Mouse (Mus musculus): Measurements from ENCODE around the gene Nek1. TPM values are rescaled to one million over a fixed set of nuclear protein-coding genes. Genes with fewer than 3 reads are reported as not detected.
A peak's percentile ranks its signal among the peaks of the same experiment; 100 is the strongest.
"Not testable (repeated sequence)": the region's sequence is repeated elsewhere in the genome, so short reads cannot be mapped to it uniquely, and the experiment has no call there.

The Nek1 gene
- total RNA-seq, 1 experiment from 2014 or later, result 13.5 TPM

GRCm38 (mm10) chr8:60984260-60985010 lies 8.6 kb upstream of the Nek1 start:
- DNase-seq, result not testable (repeated sequence)

DNA sequence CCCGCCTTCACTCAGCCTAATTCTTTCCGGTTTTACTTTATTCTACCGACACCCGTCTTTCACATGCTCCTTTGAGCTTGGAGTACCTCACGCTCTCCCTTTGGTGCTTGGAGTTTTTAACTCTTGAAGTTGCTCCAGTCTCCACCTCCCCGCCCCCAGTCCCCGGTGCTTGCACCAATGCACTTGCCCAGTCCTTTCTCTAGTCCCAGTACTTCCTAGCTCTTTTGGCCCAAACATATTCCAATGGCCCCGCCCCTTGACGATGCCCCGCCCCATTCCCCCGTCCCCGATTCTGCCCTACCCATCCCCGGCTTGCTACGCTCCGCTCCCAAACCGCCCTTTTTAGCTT lies 460 bp upstream of the Nek1 start:
- DNase-seq, result peak; percentile 87

DNA sequence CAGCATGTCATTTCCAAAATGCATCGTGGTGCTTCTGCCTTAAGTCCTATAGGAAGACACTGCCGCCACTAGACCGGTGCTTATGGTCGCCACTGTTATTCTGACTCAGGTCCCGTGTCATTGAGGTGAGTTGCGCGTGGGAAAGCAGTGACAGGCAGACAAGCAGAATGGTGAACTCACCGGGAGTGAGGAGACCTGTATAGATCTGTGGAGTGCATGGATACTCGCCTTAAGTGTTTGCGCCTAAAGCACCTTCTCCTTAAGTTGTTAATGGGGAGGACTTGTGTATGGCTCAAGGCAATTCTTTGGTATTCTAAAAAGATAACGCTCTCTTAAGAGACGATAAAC lies 618 bp downstream of the Nek1 start:
- no peak for DNase-seq

DNA sequence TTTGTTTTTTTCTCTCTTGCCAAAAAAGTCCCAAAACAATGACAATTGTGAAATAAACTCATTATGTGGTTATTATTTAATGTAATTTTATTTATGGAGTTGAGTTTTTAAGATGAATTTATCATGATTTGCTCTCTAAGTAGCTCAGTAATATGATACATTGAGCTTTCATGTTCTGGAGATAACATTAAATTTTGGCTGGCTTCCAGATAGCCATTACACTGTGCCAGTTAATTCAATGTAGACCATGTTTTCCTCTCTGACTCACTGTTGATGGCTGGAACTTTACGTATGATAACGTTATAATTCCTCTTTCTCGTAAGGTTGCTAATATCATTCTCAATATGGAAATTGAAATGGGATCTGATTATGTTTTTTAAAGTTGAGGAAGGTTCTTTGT lies 3.5 kb downstream of the Nek1 start:
- no peak for DNase-seq

DNA sequence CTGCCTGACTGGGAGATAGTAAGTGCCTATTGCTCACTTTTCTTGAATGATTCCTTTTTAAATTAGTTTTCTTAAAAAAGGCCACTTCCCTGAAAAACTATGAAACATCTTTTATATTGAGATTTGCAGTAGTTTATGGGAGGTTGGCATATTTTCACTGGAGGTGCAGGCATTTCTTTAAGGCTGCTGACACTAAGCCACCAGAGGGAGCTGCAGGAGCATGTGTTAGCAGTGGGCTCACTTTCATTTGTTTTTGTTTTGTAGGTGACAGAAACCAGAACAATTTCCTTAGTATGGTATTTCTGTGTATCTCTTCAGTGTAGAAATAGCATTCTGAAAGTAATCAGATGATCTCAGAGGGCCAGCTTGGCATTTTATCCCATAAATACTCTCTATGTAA lies 49.0 kb downstream of the Nek1 start:
- DNase-seq, result peak; percentile 72

DNA sequence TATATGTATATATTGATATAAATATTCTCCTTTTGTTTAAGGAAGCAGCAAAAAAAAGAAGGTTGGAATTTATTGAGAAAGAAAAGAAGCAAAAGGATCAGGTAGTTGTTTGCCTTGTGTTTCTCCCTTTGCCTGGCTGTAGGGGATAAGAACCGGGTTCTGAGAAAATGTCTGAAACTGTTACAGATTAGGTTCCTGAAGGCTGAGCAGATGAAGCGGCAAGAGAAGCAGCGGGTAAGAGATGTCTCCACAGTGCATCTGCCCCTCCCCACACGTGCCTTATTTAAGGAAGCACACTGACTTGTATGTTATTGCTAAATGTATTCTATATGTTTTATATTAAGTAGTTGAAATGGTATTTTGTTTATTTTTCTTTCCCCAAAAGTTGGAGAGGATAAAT lies 50.9 kb downstream of the Nek1 start:
- DNase-seq, result no peak

GRCm38 (mm10) chr8:61046816-61047215 lies 53.8 kb downstream of the Nek1 start:
- DNase-seq, result no peak

DNA sequence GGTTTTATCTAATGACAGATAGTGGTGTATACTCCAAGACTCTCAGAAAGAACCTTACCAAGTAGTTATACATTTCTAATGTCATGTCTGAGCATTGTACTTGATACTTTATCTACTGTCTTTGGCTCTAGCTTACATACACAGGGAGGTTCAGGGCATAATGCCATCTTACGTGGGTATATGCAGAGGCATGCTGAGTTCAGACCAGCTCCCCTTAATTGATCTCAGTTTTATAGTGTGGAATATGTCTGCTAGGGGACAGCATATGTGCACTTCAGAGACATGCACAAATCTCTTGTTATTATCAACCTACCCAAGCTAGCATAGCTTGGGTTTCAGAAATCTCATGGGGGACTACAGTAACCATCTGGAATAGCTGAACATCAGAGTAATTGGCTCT lies 60.0 kb downstream of the Nek1 start:
- no peak for DNase-seq

GRCm38 (mm10) chr8:61054313-61054712 lies 61.3 kb downstream of the Nek1 start:
- no peak for DNase-seq

DNA sequence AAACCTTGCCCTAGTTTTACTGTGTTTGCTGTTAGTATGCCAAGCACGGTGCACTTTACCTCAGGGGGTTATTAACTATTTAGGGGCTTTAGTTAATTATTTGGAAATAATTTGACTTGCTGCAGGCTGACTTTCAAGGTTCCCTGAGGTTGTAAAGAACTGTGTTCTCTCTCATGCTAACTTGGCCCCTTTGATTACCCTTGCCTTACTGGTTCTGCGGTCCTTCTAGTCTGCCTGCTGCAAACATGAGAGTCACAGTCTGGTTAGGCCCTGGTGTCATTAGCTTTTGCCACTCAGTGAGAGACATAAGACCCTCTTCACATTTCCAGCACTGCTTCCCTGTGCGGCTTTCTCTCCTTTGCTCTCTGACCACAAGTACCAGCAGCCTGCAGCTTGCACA lies 64.0 kb downstream of the Nek1 start:
- DNase-seq, result no peak

GRCm38 (mm10) chr8:61059143-61059542 lies 66.1 kb downstream of the Nek1 start:
- DNase-seq, result no peak

- no peak for DNase-seq
Measured at GRCm38 (mm10) chr8:61060412-61060811, 67.4 kb downstream of the Nek1 start.

GRCm38 (mm10) chr8:61075059-61075458 lies 82.1 kb downstream of the Nek1 start:
- DNase-seq, result no peak

DNA sequence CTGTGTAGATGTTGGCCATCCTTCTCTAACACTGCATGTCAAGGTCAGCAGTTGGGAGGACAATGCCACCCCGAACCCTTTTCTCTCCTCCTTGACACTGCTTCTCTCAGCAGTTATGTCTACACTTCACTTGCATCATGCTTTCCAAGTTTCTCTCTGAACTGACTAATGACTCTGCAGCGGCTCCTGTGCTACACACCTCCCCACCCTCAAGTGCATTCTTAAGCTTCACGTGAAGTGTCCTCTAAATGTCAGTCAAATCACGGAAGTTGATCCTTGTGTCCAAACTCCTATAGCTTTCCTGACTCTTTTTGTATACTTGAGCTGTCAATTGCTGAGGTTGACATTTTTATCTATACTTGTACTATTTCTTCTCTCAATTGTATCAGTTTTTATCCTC lies 117.5 kb downstream of the Nek1 start:
- DNase-seq, result no peak

- DNase-seq, result peak; percentile 54
Measured at GRCm38 (mm10) chr8:61111940-61112339, 118.9 kb downstream of the Nek1 start.

- no peak for DNase-seq
Measured at GRCm38 (mm10) chr8:61121631-61122030, 128.6 kb downstream of the Nek1 start.

DNA sequence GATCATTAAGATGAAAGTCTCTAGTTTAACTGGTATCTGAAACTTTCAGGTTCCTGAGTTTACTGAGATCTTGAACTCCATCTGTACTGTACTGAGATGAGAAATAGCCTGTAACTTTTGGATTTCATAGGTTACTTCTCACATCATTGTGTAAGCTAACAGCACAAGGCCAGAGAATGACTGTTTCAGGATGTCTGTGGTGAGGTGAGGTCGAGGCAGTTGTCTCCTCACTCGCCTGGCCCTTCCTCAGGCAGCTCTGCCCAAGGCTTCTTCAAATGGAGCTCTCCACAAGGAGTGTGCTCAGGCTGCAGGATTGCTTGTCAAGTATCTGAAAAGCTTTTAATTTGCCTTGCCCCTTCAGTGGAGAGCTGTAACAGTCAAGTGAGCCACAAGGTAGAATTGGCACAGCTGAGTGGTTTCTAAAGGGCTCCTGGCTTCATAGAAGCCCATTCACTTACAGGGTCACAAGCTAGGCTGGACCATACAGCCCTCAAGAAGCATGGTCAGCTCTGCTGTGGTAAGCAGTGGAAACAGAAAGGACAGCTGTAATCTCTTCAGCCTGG lies 134.4 kb downstream of the Nek1 start:
- no peak for DNase-seq

GRCm38 (mm10) chr8:61132561-61133134 lies 139.7 kb downstream of the Nek1 start:
- no peak for DNase-seq

DNA sequence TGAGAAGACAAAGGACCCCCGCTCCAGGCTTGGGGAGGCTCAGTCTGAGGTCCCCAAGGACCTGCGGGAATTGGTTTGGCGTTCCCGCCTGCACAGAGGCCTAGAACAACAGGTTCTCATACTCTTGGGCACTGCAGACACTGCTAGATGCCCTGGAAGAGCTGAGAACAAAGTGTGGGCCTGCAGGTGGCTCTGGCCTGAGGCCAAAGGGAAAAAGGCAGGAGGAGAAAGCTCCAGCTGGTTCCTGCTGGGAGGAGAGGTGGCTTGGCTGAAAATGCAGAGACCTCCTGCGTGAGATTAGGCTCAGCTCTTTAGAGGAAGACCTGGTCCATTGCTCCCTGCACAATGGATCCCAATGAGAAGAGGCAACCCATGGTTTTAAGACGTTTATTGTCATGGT lies 148.9 kb downstream of the Nek1 start:
- DNase-seq, result no peak

DNA sequence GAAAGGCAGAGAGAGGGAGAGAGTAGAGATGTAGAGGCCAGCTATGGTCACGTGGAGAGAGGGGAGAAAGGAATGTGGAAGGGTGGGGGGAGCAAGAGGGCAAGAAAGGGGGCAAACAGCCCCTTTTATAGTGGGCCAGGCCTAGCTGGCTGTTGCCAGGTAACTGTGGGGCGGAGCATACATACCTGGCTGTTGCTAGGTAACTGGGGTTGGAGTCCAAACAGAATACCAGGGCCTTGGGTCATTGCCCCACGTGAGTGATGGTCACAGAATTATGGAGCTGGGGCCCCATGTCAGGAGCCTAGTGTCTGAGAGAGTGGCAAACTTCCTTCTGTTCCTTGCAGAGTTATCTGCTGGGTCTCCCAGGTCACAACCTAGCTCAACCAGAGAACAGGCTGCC lies 149.3 kb downstream of the Nek1 start:
- DNase-seq, result no peak

GRCm38 (mm10) chr8:61142845-61143244 lies 149.8 kb downstream of the Nek1 start:
- no peak for DNase-seq

GRCm38 (mm10) chr8:61148728-61149127 lies 155.7 kb downstream of the Nek1 start:
- no peak for DNase-seq

- DNase-seq, result no peak
Measured at GRCm38 (mm10) chr8:61150596-61150995, 157.6 kb downstream of the Nek1 start.

DNA sequence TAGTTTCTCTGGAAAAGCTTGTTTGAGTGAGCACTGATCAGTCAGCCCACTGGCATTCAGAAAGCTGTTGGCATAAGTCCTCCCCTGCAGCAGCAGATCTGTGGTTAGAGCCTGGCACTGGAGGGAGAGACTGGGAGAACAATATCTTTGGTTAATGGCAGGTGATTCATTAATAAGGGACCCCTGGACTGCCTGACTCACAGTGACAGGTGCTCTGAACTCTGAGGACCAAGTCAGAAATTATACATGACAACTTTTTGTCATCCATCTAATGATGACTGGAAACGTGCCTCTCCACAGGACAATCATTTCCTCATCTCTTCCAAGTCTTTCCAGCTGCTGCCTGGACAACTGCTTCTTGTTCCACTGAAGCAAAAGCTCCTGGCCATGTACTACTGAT lies 163.4 kb downstream of the Nek1 start:
- no peak for DNase-seq
